Mouse (Mus musculus) embryonic fibroblast, embryonic 13.5 days (primary cell): Measurements from ENCODE around the gene Srrm3.

Experiments
- CTCF ChIP-seq: IDR thresholded peaks from 2 replicates; pipeline ENCODE4 v1.5.1; 2011; ENCODE audit warnings: mild to moderate bottlenecking, control low read depth, low read length, moderate library complexity, borderline replicate concordance; ENCODE audit not compliant: insufficient read depth
- POLR2A ChIP-seq: IDR thresholded peaks from 2 replicates; pipeline ENCODE4 v1.6.1; 2011; ENCODE audit warnings: low read depth, mild to moderate bottlenecking, control low read depth, low read length, moderate library complexity

GRCm38 (mm10) chr5:135829381-135829780, 22.7 kb downstream of the Srrm3 start:
- TF ChIP-seq CTCF: no peak
- no peak for TF ChIP-seq POLR2A
